Mouse (Mus musculus): ENCODE results near the gene Cdon. TPM values are rescaled to one million over a fixed set of nuclear protein-coding genes. Genes with fewer than 3 reads are reported as not detected.

Cdon gene
- polyA plus RNA-seq, 1 experiment from 2014 or later: 23.4 TPM

DNA sequence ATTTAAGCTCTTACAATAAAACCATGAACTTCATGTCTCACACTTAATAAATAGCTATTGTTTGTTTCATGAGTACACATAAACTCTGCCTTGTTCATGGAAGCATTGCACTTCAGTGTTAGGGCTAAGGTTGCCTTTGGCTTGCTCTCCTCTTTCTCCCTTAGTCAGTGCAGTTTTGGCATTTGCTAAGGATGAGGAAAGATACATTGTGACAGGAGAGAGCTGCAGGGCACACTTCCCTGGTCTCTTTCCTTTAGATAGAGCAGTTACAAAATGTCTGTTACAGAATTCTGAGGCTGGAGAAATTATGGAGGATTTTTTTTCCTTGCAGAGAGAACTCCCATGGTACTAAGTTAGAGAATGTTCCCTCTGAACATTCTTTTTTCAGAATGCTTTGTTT, 18.8 kb downstream of the Cdon start:
- Histone ChIP-seq H3K4me2 (no peak overlapping the region), H3K9ac (no peak overlapping the region), H3K9me3 (no peaks in the 10 kb centered on the region), H3K4me1 (peaks cover 42% of the 10 kb centered on the region), H3K27me3 (peaks cover 26% of the 10 kb centered on the region), H3K36me3 (replicated peaks) (no peaks in the 10 kb centered on the region; the same call in 1 of the 2 replicates), H3K27ac (no peak overlapping the region), H3K4me3 (replicated peaks) (no peak overlapping the region)
- ATAC-seq (ENCODE audit: low FRiP score): no peak

DNA sequence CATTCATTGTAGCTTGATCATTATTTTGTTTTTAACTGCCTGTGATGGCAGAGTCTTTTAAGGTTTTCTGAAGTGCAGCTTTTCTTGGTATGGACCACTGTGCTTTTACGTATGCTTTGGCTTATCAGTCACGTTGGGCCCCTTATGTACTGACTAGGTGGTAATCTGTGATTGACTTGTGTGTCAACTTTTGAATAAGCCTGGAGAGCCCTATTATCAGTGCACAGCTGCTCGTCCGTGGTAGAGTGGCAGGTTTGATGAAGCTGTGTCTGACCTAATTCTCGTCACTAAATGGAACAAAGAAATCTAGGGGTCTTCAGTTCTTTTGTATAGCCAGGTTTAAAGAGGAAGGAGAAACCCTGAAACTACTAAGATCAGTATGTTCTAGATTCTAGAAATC, 21.5 kb downstream of the Cdon start:
- H3K27ac ChIP-seq: no peak overlapping the region
- H3K9ac ChIP-seq: no peak overlapping the region
- ATAC-seq (ENCODE audit: low FRiP score): peak; percentile 58; the same call in 1 of the 2 replicates
- peaks cover 4% of the 10 kb centered on the region for H3K36me3 ChIP-seq (replicated peaks)
- H3K4me1 ChIP-seq: peaks cover 32% of the 10 kb centered on the region
- H3K27me3 ChIP-seq: peaks cover 25% of the 10 kb centered on the region
- H3K4me2 ChIP-seq: no peak overlapping the region
- no peaks in the 10 kb centered on the region for H3K9me3 ChIP-seq
- 14% methylated on average over 5 of the region's 5 CpGs for WGBS
- H3K4me3 ChIP-seq (replicated peaks): no peak overlapping the region

- 27% methylated on average over 13 of the region's 13 CpGs for WGBS
- Histone ChIP-seq H3K27ac (no peak overlapping the region), H3K4me1 (peaks cover 30% of the 10 kb centered on the region), H3K4me2 (no peak overlapping the region), H3K9me3 (no peaks in the 10 kb centered on the region), H3K36me3 (replicated peaks) (peaks cover 4% of the 10 kb centered on the region), H3K4me3 (replicated peaks) (no peak overlapping the region), H3K27me3 (peaks cover 17% of the 10 kb centered on the region), H3K9ac (no peak overlapping the region)
- no peak for ATAC-seq (ENCODE audit: low FRiP score)
Measured at GRCm38 (mm10) chr9:35443618-35444511, 22.9 kb downstream of the Cdon start.

DNA sequence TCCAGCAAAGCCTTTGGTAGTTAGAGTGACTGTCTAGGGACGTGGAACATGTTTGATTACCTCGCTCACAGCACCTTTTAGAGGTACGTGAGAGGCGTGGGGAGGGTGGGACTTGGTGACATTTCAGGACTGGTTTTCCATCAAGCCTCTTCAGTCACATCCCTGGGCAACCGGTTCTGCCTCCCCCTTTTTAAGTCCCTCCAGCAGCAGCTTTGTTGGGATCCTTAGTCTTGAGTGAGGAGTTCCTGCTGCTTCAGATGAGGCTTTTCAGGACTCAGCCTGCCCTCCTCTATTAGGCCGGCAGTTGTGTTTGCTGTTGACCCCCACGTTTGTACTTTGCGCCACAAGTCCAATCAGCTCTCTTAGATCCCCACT, 23.6 kb downstream of the Cdon start:
- H3K9me3 ChIP-seq: no peaks in the 10 kb centered on the region
- peaks cover 29% of the 10 kb centered on the region for H3K4me1 ChIP-seq
- H3K27ac ChIP-seq: no peak overlapping the region
- no peak overlapping the region for H3K4me2 ChIP-seq
- ATAC-seq (ENCODE audit: low FRiP score): no peak
- peaks cover 4% of the 10 kb centered on the region for H3K36me3 ChIP-seq (replicated peaks)
- 58% methylated on average over 8 of the region's 8 CpGs for WGBS
- no peak overlapping the region for H3K4me3 ChIP-seq (replicated peaks)
- H3K27me3 ChIP-seq: peaks cover 16% of the 10 kb centered on the region
- H3K9ac ChIP-seq: no peak overlapping the region

GRCm38 (mm10) chr9:35446916-35447315, 26.0 kb downstream of the Cdon start:
- peaks cover 29% of the 10 kb centered on the region for H3K4me1 ChIP-seq
- ATAC-seq (ENCODE audit: low FRiP score): no peak
- H3K36me3 ChIP-seq (replicated peaks): peaks cover 5% of the 10 kb centered on the region
- WGBS: 66% methylated on average over 4 of the region's 4 CpGs
- 0 out of 2 replicates have a peak overlapping the region, but pooled peaks have one; percentile 14 for H3K27ac ChIP-seq
- H3K9ac ChIP-seq: no peak overlapping the region
- H3K4me2 ChIP-seq: no peak overlapping the region
- no peak overlapping the region for H3K4me3 ChIP-seq (replicated peaks)
- no peaks in the 10 kb centered on the region for H3K9me3 ChIP-seq
- peaks cover 14% of the 10 kb centered on the region for H3K27me3 ChIP-seq

DNA sequence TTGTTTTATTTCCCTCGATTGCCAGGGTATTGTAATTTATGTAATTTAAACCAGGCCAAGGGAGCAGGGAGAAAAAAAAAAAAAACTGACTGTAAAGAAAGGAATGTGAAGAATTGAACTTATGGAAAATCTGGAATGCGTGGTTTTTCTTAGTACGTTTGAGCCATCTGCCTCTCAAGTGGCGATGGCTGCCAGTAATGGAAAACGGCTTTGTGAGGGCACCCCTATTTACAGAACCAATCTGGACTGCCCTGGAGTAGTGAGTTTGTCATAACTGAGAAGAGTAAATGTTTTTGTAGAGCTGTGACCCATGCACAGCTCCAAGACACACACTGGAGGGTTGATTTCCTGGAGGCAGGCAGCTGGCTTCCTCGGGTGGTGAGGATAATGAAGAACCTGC, 32.4 kb downstream of the Cdon start:
- Histone ChIP-seq H3K36me3 (replicated peaks) (peaks cover 59% of the 10 kb centered on the region), H3K4me3 (replicated peaks) (no peak overlapping the region), H3K4me2 (no peak overlapping the region), H3K9me3 (no peaks in the 10 kb centered on the region), H3K9ac (no peak overlapping the region), H3K27ac (no peak overlapping the region), H3K27me3 (0 out of 2 replicates have a peak, but pooled peaks cover 4% of the 10 kb centered on the region), H3K4me1 (no peaks in the 10 kb centered on the region)
- no peak for ATAC-seq (ENCODE audit: low FRiP score)
- WGBS: 74% methylated on average over 6 of the region's 6 CpGs

GRCm38 (mm10) chr9:35459594-35459993, 38.7 kb downstream of the Cdon start:
- Histone ChIP-seq H3K9me3 (no peaks in the 10 kb centered on the region), H3K36me3 (replicated peaks) (peaks cover 67% of the 10 kb centered on the region), H3K4me2 (no peak overlapping the region), H3K4me3 (replicated peaks) (no peak overlapping the region), H3K27ac (no peak overlapping the region), H3K9ac (no peak overlapping the region), H3K4me1 (no peaks in the 10 kb centered on the region), H3K27me3 (no peaks in the 10 kb centered on the region)
- no peak for ATAC-seq (ENCODE audit: low FRiP score)
- 96% methylated on average over 8 of the region's 8 CpGs for WGBS

DNA sequence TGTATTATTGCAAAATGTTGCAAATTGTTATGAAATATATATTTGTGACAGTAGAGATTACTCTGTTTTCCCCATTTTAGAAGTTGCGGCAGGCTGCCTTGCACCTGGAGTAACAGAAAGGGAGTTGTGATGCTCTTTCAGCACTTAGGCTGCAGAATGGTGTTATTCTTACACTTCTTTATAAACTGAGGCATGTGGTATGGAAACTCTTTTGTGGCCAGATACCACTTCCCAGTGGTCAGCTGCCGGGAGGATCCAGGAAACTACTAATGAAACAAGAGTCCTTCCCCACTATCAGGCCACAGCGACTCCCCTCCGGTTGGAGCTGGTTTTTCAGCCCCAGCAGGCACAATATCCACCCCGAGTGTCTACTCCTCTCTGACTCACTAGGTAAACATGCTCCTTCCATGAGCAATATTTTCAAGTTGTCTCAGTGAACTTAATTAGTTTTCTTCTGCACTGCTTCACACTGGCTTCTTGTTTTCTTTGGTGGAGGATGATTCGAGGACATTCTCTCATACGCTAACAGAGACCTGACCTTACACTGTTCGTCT, 46.4 kb downstream of the Cdon start:
- Histone ChIP-seq H3K27ac (no peak overlapping the region), H3K9me3 (no peaks in the 10 kb centered on the region), H3K4me2 (no peak overlapping the region), H3K4me3 (replicated peaks) (no peak overlapping the region), H3K36me3 (replicated peaks) (peaks cover 43% of the 10 kb centered on the region), H3K4me1 (no peaks in the 10 kb centered on the region), H3K9ac (no peak overlapping the region), H3K27me3 (no peaks in the 10 kb centered on the region)
- 85% methylated on average over 8 of the region's 8 CpGs for WGBS
- ATAC-seq (ENCODE audit: low FRiP score): no peak

GRCm38 (mm10) chr9:35468913-35469312, 48.0 kb downstream of the Cdon start:
- Histone ChIP-seq H3K27ac (no peak overlapping the region), H3K4me3 (replicated peaks) (no peak overlapping the region), H3K36me3 (replicated peaks) (peaks cover 51% of the 10 kb centered on the region), H3K4me1 (no peaks in the 10 kb centered on the region), H3K9me3 (no peaks in the 10 kb centered on the region), H3K9ac (no peak overlapping the region), H3K4me2 (no peak overlapping the region), H3K27me3 (no peaks in the 10 kb centered on the region)
- no peak for ATAC-seq (ENCODE audit: low FRiP score)

DNA sequence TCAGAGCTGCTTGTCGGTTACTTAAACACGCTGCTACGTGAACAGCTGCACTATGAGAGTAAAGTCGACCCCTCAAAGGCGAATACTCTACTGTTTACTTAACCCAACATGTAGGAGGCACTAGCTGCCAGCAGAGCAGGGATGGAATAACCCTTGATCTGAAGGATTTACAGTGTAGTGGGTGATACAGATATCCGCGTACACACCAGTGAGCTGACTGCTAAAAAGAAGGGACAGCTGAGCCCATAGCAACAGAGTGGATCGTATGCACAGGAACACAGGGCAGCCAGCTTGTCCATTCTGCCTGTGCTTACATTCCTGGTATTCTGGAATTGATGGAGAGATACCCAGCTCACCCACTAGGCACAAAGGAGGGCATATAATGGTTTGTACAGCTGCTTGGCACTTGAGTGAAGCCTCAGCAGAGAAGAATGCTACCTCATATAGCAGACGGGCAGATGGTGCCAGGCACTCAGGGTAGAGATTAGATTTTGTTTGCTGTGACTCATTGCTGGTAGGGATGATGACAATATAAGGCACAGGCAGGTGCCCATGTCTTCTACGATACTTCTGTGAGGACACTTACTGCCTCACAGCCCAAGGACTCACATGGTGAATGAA, 53.3 kb downstream of the Cdon start:
- Histone ChIP-seq H3K4me3 (replicated peaks) (no peak overlapping the region), H3K36me3 (replicated peaks) (peaks cover 73% of the 10 kb centered on the region), H3K27ac (no peak overlapping the region), H3K4me2 (no peak overlapping the region), H3K27me3 (no peaks in the 10 kb centered on the region), H3K4me1 (no peaks in the 10 kb centered on the region), H3K9me3 (no peaks in the 10 kb centered on the region), H3K9ac (no peak overlapping the region)
- ATAC-seq (ENCODE audit: low FRiP score): no peak
- WGBS: 90% methylated on average over 10 of the region's 10 CpGs

DNA sequence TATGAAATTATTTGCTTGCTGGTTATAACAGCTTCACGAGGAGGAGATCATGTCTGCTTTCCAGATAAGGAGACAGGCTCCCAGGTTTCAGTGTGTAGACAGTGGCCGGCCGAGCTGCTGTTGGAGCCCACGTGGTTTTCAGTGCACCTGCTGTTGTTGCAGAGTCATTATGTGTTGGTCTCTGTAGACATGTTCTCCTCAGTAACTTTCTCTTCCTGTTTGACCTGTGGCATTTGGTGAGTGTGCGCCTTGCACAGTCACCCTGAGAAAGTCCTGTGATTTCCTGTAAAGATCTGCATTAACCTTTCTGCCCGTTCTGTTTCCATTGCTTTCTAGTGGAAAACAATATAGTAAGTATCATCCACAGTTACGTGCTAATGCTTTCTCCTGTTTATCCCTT, 54.5 kb downstream of the Cdon start:
- no peak overlapping the region for H3K27ac ChIP-seq
- H3K27me3 ChIP-seq: no peaks in the 10 kb centered on the region
- 94% methylated on average over 7 of the region's 7 CpGs for WGBS
- peaks cover 69% of the 10 kb centered on the region for H3K36me3 ChIP-seq (replicated peaks)
- ATAC-seq (ENCODE audit: low FRiP score): no peak
- H3K9ac ChIP-seq: no peak overlapping the region
- H3K4me2 ChIP-seq: no peak overlapping the region
- H3K9me3 ChIP-seq: no peaks in the 10 kb centered on the region
- H3K4me1 ChIP-seq: no peaks in the 10 kb centered on the region
- H3K4me3 ChIP-seq (replicated peaks): no peak overlapping the region

DNA sequence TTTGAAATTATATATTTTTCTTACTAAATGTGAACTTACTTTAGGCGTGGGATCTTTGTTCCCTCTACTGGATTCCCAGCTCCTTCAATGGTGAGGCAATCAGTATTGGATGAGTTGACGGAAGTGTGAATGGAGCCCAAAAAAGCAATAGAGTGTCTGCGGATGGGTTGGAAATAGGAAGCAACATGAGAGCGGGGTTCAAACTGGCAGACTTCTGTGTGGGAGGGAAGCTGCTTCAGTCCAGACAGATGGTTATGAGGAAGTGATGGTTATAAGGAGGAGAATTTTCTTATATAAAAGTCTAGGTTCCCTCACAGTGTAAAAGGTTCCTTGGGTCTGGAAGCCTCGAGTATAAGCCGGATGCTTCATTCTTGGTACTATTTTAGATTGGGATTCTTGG, 58.5 kb downstream of the Cdon start:
- Histone ChIP-seq H3K4me1 (no peaks in the 10 kb centered on the region; the same call in 1 of the 2 replicates), H3K9ac (no peak overlapping the region), H3K9me3 (no peaks in the 10 kb centered on the region), H3K4me3 (replicated peaks) (no peak overlapping the region), H3K4me2 (no peak overlapping the region), H3K27me3 (no peaks in the 10 kb centered on the region), H3K27ac (no peak overlapping the region), H3K36me3 (replicated peaks) (peaks cover 50% of the 10 kb centered on the region)
- 93% methylated on average over 6 of the region's 6 CpGs for WGBS
- ATAC-seq (ENCODE audit: low FRiP score): no peak

All from forebrain, embryonic 12.5 days (tissue).